Comparison of ENCODE assay signal across 18 mouse cellular contexts in the genomic region with DNA sequence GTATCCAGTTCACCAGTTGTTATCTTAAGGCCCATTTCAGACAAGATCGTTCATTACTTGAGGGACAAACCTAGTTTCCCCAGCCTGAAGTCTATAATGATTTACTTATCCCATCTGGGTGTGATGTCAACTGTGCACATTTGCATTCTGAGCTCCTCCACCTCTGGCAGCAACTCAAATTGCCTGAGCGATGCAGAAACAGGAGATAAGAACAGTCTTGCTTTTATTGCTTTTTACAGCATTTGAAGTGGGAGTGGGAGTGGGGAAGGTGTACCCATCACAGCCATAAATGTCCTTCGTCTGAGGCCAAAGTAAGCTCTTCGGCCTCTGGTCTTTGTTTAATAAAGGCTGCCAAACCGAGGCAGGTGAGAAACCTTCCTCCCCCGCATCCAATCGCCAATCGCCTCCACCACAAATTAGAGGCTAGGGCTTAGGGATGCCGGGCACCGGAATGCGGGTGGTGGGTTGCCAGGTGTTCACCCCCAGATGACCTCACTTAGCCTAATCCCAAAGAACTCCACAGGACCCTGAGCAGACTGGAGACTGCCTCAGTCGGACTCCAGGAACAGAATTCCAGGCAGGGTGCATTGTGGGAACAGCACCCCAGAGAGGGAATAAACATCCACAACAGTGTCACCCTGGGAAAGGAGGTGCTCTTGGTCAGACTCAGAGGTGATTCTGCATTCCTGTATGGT.
DNase-seq lines count a peak whose midpoint lies in the region; ATAC-seq and TF ChIP-seq lines count a peak whose summit lies in the region.
"Had no signal": no experiment of that assay in that cellular context is flagged by ENCODE, and none has a peak within 500 bp of the region (broad histone marks: within the 10 kb centered on the region; RNA-seq: fewer than 3 reads in every experiment).

No protein-coding gene starts in this region.

- no peak overlapping the region for H3K4me3 ChIP-seq in forebrain, embryonic 13.5 days
- H3K4me3 ChIP-seq in forebrain, postnatal 0 days (ENCODE audit: low read depth, low read length): no peak overlapping the region
- no peak overlapping the region for H3K4me3 ChIP-seq in limb, embryonic 11.5 days (ENCODE audit: low read depth, low read length)
- no peak overlapping the region for H3K4me3 ChIP-seq in limb, embryonic 10.5 days
- H3K4me3 ChIP-seq in limb, embryonic 12.5 days (replicated peaks): no peak overlapping the region
- H3K4me3 ChIP-seq: heart, embryonic 10.5 days; left cerebral cortex, adult 2 months; liver, embryonic 12.5 days; myocyte had no signal

- no peak overlapping the region for H3K27ac ChIP-seq in forebrain, embryonic 13.5 days
- no peak overlapping the region for H3K27ac ChIP-seq in forebrain, postnatal 0 days (ENCODE audit: low read depth, low read length)
- H3K27ac ChIP-seq in limb, embryonic 11.5 days (replicated peaks; ENCODE audit: low read depth, low read length): no peak overlapping the region
- no peak overlapping the region for H3K27ac ChIP-seq in limb, embryonic 10.5 days
- H3K27ac ChIP-seq in limb, embryonic 12.5 days: no peak overlapping the region
- H3K27ac ChIP-seq: heart, embryonic 10.5 days; left cerebral cortex, adult 2 months; liver, embryonic 12.5 days had no signal

- H3K9ac ChIP-seq in forebrain, embryonic 13.5 days: no peak overlapping the region
- H3K9ac ChIP-seq in forebrain, postnatal 0 days: no peak overlapping the region
- H3K9ac ChIP-seq in limb, embryonic 11.5 days (ENCODE audit: low read length): no peak overlapping the region
- no peak overlapping the region for H3K9ac ChIP-seq in limb, embryonic 12.5 days (replicated peaks)
- H3K9ac ChIP-seq: liver, embryonic 12.5 days had no signal

- no peak for TF ChIP-seq CTCF in forebrain, postnatal 0 days (IDR thresholded peaks at IDR 0.05; ENCODE audit: low read depth)

- WGBS in forebrain, embryonic 13.5 days: 30% methylated on average over 12 of the region's 12 CpGs
- 30% methylated on average over 12 of the region's 12 CpGs for WGBS in forebrain, postnatal 0 days
- 7% methylated on average over 12 of the region's 12 CpGs for WGBS in limb, embryonic 11.5 days
- WGBS in limb, embryonic 10.5 days: 7% methylated on average over 12 of the region's 12 CpGs
- WGBS in limb, embryonic 12.5 days: 8% methylated on average over 12 of the region's 12 CpGs

- no peaks in the 10 kb centered on the region for H3K27me3 ChIP-seq in forebrain, embryonic 13.5 days
- H3K27me3 ChIP-seq in forebrain, postnatal 0 days (ENCODE audit: insufficient read depth, low read length): no peaks in the 10 kb centered on the region
- H3K27me3 ChIP-seq in limb, embryonic 11.5 days (ENCODE audit: control insufficient read depth, insufficient read depth, low read length): no peaks in the 10 kb centered on the region
- H3K27me3 ChIP-seq in limb, embryonic 10.5 days (ENCODE audit: low read depth, poor library complexity, severe bottlenecking): no peaks in the 10 kb centered on the region
- H3K27me3 ChIP-seq in limb, embryonic 12.5 days: no peaks in the 10 kb centered on the region
- H3K27me3 ChIP-seq: liver, embryonic 12.5 days had no signal

- no peaks in the 10 kb centered on the region for H3K9me3 ChIP-seq in forebrain, embryonic 13.5 days (replicated peaks)
- no peaks in the 10 kb centered on the region for H3K9me3 ChIP-seq in forebrain, postnatal 0 days (ENCODE audit: low read length)
- H3K9me3 ChIP-seq in limb, embryonic 11.5 days (ENCODE audit: control insufficient read depth, low read length): no peaks in the 10 kb centered on the region
- no peaks in the 10 kb centered on the region for H3K9me3 ChIP-seq in limb, embryonic 10.5 days (replicated peaks)
- no peaks in the 10 kb centered on the region for H3K9me3 ChIP-seq in limb, embryonic 12.5 days
- H3K9me3 ChIP-seq: heart, embryonic 10.5 days; liver, embryonic 12.5 days had no signal

- ATAC-seq in forebrain, embryonic 13.5 days: no peak
- ATAC-seq in forebrain, postnatal 0 days: no peak
- ATAC-seq in limb, embryonic 11.5 days (ENCODE audit: insufficient number of reproducible peaks, low FRiP score, low TSS enrichment, low read depth): no peak
- ATAC-seq in limb, embryonic 12.5 days (ENCODE audit: insufficient number of reproducible peaks, insufficient read depth, low FRiP score, low TSS enrichment, low read depth): no peak
- ATAC-seq: liver, embryonic 12.5 days; Patski had no signal

- peaks cover 16% of the 10 kb centered on the region for H3K4me1 ChIP-seq in forebrain, embryonic 13.5 days
- H3K4me1 ChIP-seq in forebrain, postnatal 0 days (ENCODE audit: insufficient read depth): 0 out of 2 replicates have a peak, but pooled peaks cover 8% of the 10 kb centered on the region
- H3K4me1 ChIP-seq in limb, embryonic 11.5 days (ENCODE audit: control insufficient read depth, insufficient read depth, low read length): peaks cover 7% of the 10 kb centered on the region; the same call in 1 of the 2 replicates
- peaks cover 12% of the 10 kb centered on the region for H3K4me1 ChIP-seq in limb, embryonic 10.5 days
- H3K4me1 ChIP-seq in limb, embryonic 12.5 days (replicated peaks): peaks cover 13% of the 10 kb centered on the region
- H3K4me1 ChIP-seq: liver, embryonic 12.5 days had no signal

- peaks cover 4% of the 10 kb centered on the region; the same call in 1 of the 2 replicates for H3K36me3 ChIP-seq in forebrain, embryonic 13.5 days (ENCODE audit: poor library complexity, severe bottlenecking)
- no peaks in the 10 kb centered on the region for H3K36me3 ChIP-seq in forebrain, postnatal 0 days (ENCODE audit: insufficient read depth)
- no peaks in the 10 kb centered on the region for H3K36me3 ChIP-seq in limb, embryonic 11.5 days (ENCODE audit: control insufficient read depth, insufficient read depth, low read length)
- no peaks in the 10 kb centered on the region for H3K36me3 ChIP-seq in limb, embryonic 10.5 days
- no peaks in the 10 kb centered on the region for H3K36me3 ChIP-seq in limb, embryonic 12.5 days
- H3K36me3 ChIP-seq: heart, embryonic 10.5 days; liver, embryonic 12.5 days had no signal

- no peak for DNase-seq in forebrain, postnatal 0 days
- peak; percentile 36 for DNase-seq in limb, embryonic 11.5 days (ENCODE audit: low spot score)
- DNase-seq in limb, embryonic 10.5 days (ENCODE audit: low spot score): no peak
- DNase-seq in kidney, adult 9 months: peak; percentile 33
- DNase-seq in urinary bladder, postnatal 25 days (ENCODE audit: low spot score): no peak
- no peak for DNase-seq in thymus, adult 18-20 months
- DNase-seq: cerebellum, adult 9-10 months; gastrocnemius, postnatal 10 days; heart, postnatal 4 days; lung, postnatal 14 days; spleen, adult 18-20 months had no signal

- H3K4me2 ChIP-seq in forebrain, embryonic 13.5 days: peak overlapping the region; percentile 4; the same call in 1 of the 2 replicates
- H3K4me2 ChIP-seq in forebrain, postnatal 0 days (ENCODE audit: low read depth): no peak overlapping the region
- H3K4me2 ChIP-seq in limb, embryonic 11.5 days (ENCODE audit: low read depth, severe bottlenecking): no peak overlapping the region
- H3K4me2 ChIP-seq in limb, embryonic 12.5 days: peak overlapping the region; percentile 22
- H3K4me2 ChIP-seq: liver, embryonic 12.5 days had no signal

Comparison
In these comparisons a context has a peak if more than half of its experiments do, and no peak if none do; other contexts are left out.
1. H3K4me2 ChIP-seq: peak in forebrain, embryonic 13.5 days (single experiment) and limb, embryonic 12.5 days (single experiment); none in forebrain, postnatal 0 days (single experiment) and limb, embryonic 11.5 days (single experiment).
2. DNase-seq: peak in limb, embryonic 11.5 days (single experiment) and kidney, adult 9 months (single experiment); none in forebrain, postnatal 0 days (single experiment), limb, embryonic 10.5 days (single experiment), urinary bladder, postnatal 25 days (single experiment) and thymus, adult 18-20 months (0 of 2).